Mouse (Mus musculus): Measurements from ENCODE around the gene Car11.
"Not testable (repeated sequence)": the region's sequence is repeated elsewhere in the genome, so short reads cannot be mapped to it uniquely, and the experiment has no call there.

Car11 gene

GRCm38 (mm10) chr7:45699523-45700141, at the start of gene Car11:
TSS of gene Car11 (plus strand) at chr7:45699843.
- peak in 1 of 2 experiments; percentile 12 for DNase-seq

GRCm38 (mm10) chr7:45650484-45650883, 49.2 kb upstream of the Car11 start:
- not testable (repeated sequence) for DNase-seq

- no peak for DNase-seq
Measured at GRCm38 (mm10) chr7:45654424-45655047, 45.1 kb upstream of the Car11 start.

GRCm38 (mm10) chr7:45660746-45661478, 38.7 kb upstream of the Car11 start:
- DNase-seq: no peak

- not testable (repeated sequence) for DNase-seq
Measured at GRCm38 (mm10) chr7:45661702-45662101, 37.9 kb upstream of the Car11 start.

- DNase-seq: no peak
Measured at GRCm38 (mm10) chr7:45665303-45666138, 34.1 kb upstream of the Car11 start.

- DNase-seq: no peak
Measured at GRCm38 (mm10) chr7:45666161-45666560, 33.5 kb upstream of the Car11 start, which contains the start of gene Fut2. TSS of gene Fut2 (minus strand) at chr7:45666394.

GRCm38 (mm10) chr7:45667761-45668160, 31.9 kb upstream of the Car11 start:
- no peak for DNase-seq

- no peak for DNase-seq
Measured at GRCm38 (mm10) chr7:45668921-45669320, 30.7 kb upstream of the Car11 start.

GRCm38 (mm10) chr7:45677627-45678295, 21.9 kb upstream of the Car11 start:
- no peak for DNase-seq

- no peak for DNase-seq
Measured at GRCm38 (mm10) chr7:45678513-45678912, 21.1 kb upstream of the Car11 start.

- DNase-seq: no peak
Measured at GRCm38 (mm10) chr7:45679966-45680621, 19.5 kb upstream of the Car11 start.

- no peak for DNase-seq
Measured at GRCm38 (mm10) chr7:45681046-45681736, 18.5 kb upstream of the Car11 start.

- DNase-seq: peak; percentile 50 to 67
Measured at GRCm38 (mm10) chr7:45682144-45683126, 17.2 kb upstream of the Car11 start.

- no peak for DNase-seq
Measured at GRCm38 (mm10) chr7:45683396-45684050, 16.1 kb upstream of the Car11 start, which contains the start of gene Ntn5. TSS of gene Ntn5 (plus strand) at chr7:45684022.

GRCm38 (mm10) chr7:45685811-45686210, 13.8 kb upstream of the Car11 start:
- DNase-seq: no peak

- no peak for DNase-seq
Measured at GRCm38 (mm10) chr7:45686841-45687240, 12.8 kb upstream of the Car11 start.

GRCm38 (mm10) chr7:45689099-45689498, 10.5 kb upstream of the Car11 start:
- no peak for DNase-seq

GRCm38 (mm10) chr7:45689800-45690199, 9.8 kb upstream of the Car11 start:
- no peak for DNase-seq

Measured in thymus, adult 18-20 months (tissue).